Mouse (Mus musculus): ENCODE measurements around the gene Slit3.

Slit3 gene

GRCm38 (mm10) chr11:35546081-35546822, 425.2 kb downstream of the Slit3 start:
- DNase-seq, result no peak

GRCm38 (mm10) chr11:35550036-35550435, 429.0 kb downstream of the Slit3 start:
- no peak for DNase-seq

DNA sequence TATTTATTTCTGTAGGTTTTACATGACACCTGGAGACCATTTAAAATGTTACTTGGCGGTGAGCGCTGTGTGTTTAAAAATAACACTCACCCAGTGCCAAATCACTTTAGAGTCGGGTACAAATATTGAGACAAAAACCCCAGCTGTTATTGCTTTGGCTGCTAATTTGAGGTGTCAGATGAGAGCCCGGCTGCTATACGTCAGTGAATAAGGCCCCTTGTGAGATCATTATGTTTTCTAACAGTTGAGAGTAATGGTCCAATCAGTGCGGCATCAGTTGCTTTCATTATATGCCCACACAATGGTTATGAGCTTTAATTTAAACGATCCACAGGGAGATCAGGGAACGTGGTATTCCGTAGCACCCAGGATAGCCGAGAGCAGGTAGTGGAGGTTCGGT, 435.2 kb downstream of the Slit3 start:
- no peak for DNase-seq

GRCm38 (mm10) chr11:35557476-35557875, 436.5 kb downstream of the Slit3 start:
- DNase-seq, result no peak

DNA sequence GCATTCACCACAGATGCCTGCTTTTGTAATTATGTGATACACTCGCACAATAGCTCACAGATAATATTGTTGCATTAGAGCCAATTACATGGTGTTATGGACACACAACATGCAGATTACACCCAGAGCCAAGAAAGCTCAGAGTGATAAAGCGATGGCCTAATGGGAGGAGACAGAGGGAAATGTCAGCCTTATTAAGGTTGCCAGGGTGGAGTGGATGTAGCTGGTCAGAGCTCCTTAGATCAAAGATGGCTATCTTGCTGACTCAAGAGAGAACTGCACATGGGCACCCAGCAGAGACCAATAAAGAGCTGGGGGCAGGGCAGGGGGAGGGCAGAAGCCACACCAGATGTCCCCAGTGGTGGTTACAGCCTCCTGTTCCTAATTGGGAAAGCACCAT, 437.3 kb downstream of the Slit3 start:
- no peak for DNase-seq

- no peak for DNase-seq
Observed at GRCm38 (mm10) chr11:35559386-35559785, 438.4 kb downstream of the Slit3 start.

- DNase-seq, result no peak
Observed at GRCm38 (mm10) chr11:35561760-35562159, 440.7 kb downstream of the Slit3 start.

DNA sequence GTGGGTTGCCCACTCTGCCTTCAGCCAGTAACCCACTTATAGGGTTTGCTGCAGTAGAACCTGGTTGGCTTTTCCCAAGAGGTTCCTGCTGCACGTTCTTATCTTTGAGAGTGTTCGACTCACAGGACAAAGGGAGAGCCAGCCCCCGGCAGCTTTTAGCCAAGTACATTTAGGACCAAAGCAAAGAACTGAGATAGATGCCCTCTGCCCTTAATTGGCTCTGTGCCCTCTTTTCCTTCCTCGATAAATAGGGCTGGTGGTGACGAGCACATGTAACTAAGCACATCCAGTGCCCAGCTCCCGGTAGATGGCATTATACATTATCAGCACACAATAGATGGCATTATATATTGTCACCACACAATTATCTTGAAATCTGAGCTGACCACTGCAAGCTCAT, 444.3 kb downstream of the Slit3 start:
- DNase-seq, result no peak

- no peak for DNase-seq
Observed at GRCm38 (mm10) chr11:35566686-35567085, 445.7 kb downstream of the Slit3 start.

GRCm38 (mm10) chr11:35569126-35569916, 448.3 kb downstream of the Slit3 start:
- no peak for DNase-seq

- no peak for DNase-seq
Observed at GRCm38 (mm10) chr11:35569957-35570356, 448.9 kb downstream of the Slit3 start.

- no peak for DNase-seq
Observed at GRCm38 (mm10) chr11:35571910-35572309, 450.9 kb downstream of the Slit3 start.

DNA sequence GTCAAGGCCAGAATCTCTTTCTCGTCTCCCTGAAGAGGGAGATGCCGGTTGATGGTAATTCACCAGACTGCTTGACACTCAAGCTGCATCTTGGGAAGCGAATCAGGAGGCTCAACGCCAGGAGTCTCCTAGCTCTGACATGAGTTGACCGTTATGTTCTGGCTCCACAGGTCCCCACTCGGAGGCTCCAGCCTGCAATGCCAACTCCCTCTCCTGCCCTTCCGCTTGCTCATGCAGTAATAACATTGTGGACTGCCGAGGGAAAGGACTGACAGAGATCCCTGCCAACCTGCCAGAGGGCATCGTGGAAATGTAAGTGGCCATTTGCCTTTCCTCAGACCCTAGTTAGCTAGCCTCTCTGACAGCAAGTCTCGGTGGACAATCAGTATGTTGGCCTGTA, 457.8 kb downstream of the Slit3 start:
- DNase-seq, result no peak

DNA sequence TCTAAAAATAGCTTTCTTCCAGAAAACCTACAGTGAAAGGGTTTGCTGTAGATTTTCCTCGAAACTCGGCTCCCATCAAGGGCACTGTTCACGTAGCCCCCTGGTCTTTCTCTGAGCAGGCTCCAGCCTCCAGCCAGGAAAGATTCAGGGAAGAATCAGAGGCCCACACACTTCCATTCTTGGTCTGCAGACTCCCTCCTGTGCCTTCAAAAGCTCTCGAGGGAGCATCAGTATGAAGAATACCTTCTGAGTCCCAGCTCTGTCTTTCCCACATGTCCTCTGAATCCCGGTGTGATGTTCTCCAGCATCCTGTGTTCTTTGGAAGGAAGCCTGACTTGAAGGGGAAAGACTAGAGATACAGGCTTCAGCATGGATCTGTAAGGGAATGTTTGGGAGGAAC, 461.6 kb downstream of the Slit3 start:
- no peak for DNase-seq

GRCm38 (mm10) chr11:35583633-35584032, 462.6 kb downstream of the Slit3 start:
- no peak for DNase-seq

DNA sequence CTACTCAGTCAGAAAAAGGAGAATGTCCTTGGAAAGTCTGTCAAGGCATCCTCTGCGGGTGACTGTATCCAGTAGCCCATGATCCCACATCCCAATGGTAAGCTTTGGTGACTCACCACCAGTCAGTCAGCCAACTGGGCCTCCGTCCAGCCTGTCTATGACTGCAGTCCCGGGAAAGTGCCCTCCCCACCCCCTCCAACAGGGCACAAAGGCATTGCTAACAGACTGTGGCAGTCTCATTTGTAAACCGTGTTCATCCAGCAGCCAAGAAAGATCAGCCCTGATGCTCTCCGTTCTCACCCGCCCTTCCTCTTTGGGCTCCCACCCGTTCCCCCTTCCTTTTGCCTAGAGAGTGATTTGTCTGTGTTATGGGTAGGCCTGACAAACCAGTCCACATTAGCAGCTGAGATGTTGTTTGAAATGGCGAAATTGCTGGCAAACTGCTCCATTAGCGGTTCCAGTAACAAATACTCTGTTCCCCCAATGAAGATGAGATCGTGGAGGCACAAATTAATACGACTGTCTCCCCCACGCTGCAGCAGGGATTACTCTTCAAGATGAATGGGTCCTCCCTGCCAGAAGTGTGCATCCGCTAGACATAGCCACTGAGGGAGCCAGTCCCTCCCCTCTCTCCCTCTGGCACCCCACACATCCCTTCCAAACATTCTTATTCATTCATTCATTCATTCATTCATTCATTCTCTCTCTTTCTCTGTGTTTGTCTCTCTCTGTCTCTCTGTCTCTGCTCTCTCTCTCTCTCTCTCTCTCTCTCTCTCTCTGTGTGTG, 466.3 kb downstream of the Slit3 start:
- peak; percentile 48 for DNase-seq

DNA sequence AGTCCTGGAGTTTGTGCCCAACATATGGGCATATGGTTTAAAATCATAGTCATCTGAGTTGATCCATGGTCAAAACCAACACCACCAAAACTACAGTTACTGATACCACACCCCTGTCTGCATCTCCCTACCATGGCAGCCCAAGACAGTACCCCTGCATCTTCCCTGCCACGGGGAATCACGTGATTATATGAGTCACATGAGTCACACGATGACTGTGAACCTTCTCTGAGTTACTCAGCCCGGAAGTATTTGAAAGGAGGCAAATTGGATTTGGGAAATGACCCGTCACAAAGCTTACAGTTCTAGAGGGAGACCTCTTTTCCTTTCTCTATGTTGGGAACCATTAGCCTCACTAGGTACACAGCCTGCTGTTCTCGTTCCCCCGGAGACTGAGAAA, 468.9 kb downstream of the Slit3 start:
- no peak for DNase-seq

DNA sequence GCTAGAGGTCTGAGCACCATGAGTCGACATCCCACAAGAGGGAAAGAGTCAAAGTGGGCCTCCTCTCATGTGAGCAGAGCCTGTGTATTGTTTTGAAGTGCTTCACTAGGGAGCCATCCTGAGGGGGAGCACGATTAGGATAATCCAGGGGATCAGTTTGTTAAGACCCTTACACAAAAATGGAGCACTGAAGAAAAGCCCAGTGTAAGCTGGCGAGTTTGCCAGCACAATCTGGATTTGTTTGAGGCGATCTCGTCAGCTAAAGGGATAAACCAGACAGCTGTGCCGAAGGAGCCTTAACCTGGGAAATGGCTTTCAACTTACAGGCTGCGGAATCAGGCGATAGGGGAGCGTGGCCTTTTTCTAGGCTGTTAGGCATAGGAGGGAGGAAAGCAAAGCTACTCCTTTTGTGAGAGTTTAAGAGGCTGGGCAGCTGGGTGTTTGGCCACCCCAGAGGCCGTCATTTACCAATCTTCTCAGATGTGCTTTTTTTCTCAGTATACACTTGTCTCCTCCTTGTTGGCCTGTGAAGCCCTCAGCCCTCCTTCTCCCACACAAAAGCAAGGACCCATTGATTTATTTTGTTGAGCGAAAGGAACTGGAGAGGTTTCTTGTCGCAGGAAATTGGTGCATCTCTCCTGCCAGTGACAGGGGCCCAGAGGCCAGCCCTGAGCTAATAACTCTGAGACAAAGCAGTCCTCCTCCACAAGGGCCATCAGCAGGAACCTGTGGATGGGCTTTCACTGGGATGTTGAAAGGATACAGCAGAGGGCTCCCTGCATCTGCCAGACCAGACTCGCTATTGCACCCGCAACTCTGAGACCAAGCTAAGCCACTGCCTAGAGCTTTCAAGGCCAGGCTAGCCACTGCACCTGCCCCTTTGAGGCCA, 472.4 kb downstream of the Slit3 start:
- no peak for DNase-seq

- DNase-seq, result no peak
Observed at GRCm38 (mm10) chr11:35596064-35596463, 475.0 kb downstream of the Slit3 start.

- no peak for DNase-seq
Observed at GRCm38 (mm10) chr11:35597882-35598281, 476.9 kb downstream of the Slit3 start.

GRCm38 (mm10) chr11:35598732-35599131, 477.7 kb downstream of the Slit3 start:
- no peak for DNase-seq

GRCm38 (mm10) chr11:35601652-35602240, 480.7 kb downstream of the Slit3 start:
- DNase-seq, result no peak
